Mouse (Mus musculus) frontal cortex, postnatal 36 days (tissue): ENCODE measurements around the gene Ano7.
"Not testable (repeated sequence)": the region's sequence is repeated elsewhere in the genome, so short reads cannot be mapped to it uniquely, and the experiment has no call there.

Experiments used
- DNase-seq, 2 experiments: peaks; one replicate each; pipeline ENCODE4 v3.0.0; 2022; ENCODE audit warnings: low spot score in 2 of 2

The Ano7 gene

GRCm38 (mm10) chr1:93445822-93446162, 72.1 kb downstream of the Ano7 start:
- DNase-seq, result no peak

- not testable (repeated sequence) for DNase-seq
Observed at GRCm38 (mm10) chr1:93450118-93450517, 76.4 kb downstream of the Ano7 start.

GRCm38 (mm10) chr1:93453721-93454255, 80.1 kb downstream of the Ano7 start:
- no peak for DNase-seq
